Mouse (Mus musculus) liver (tissue): ENCODE data around the gene Plscr3.
A peak's percentile ranks its signal among the peaks of the same experiment; 100 is the strongest.

Experiments
- DNase-seq: peaks from one replicate; pipeline ENCODE4 v3.0.0-alpha.2; 2020; ENCODE audit warnings: mixed read lengths

Plscr3 gene

DNA sequence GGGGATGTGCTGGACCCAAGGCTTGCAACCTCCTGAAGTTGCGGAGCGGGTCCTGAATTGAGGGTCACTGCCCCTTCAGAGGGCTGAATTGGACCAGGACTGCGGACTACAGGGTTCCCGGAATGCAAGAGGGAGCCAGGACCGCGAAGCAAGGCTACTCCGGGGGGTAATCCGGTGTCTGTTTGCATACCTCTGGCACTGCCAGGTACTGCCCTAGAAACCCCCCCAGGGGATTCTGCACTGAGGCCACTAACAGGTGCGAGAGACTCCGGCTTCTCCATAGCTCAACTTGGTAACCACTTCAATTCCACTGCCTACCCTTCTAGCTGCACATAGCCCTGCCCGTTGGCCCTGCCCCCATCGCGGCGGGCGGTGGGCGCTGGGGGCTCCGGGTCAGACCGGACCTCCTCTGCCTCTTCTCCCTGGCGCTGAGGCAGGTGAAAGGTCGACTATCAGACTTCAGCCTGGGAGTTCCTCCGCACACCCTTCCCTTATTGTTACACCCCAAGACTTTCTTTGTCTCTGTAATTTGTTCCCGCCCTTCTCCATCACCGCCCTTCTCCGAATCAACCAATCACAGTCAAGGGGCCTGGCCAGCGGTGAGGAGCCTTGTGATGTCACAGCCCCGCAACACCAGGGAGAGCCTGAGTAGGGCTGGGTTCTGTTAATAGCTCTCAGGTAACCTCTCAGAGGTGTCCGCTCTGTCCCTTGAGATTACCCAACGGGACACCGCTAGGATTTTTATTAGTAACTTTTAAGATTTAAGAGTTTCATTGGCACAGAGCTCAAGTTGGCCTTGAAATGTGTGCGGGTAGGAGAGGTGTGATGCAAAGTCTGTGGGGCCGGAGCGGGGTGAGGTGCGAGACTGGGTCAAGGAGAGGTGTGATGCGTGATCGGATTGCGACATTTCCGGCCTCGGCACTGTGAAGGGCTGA is 54.6 kb downstream of the Plscr3 start, which contains the start of the genes 2810408A11Rik and Neurl4:
2810408A11Rik (minus strand) TSS at position 517 of the 935 bp plus-strand sequence.
Neurl4 (plus strand) TSS at position 602 of the 935 bp plus-strand sequence.
- DNase-seq, result peak; percentile 93

DNA sequence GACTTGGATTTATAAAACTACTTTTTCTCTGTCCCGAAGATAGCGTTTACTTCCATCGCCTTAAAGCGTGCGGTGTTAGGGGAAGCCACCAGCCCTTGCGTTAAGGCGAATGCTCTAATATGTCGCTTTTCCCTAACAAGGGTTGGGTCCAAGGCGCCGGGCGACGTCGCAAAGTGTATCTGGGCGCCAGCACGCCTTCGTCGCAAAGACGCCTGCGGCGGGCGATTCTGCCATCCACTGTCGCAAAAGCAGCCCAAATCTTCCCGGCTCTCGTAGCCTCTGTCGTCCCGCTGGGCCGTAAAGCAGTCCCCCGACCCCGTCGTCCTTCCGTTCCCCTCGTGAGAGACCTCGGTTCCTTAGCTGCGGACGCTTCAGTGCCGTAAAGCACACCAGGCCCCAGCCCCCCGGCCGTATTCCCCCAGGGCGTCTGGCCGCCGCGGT is 55.2 kb downstream of the Plscr3 start:
- DNase-seq, result peak; percentile 92
